Mouse (Mus musculus) erythroid progenitor cell, adult 5-6 weeks (primary cell): ENCODE results near the gene Lrrc51. TPM values are rescaled to one million over a fixed set of nuclear protein-coding genes. Genes with fewer than 3 reads are reported as not detected.

ENCODE experiments used
- ATAC-seq: replicated peaks from 2 replicates; pipeline ENCODE4 v1.8.0; 2016; ENCODE audit warnings: moderate number of reproducible peaks, mild to moderate bottlenecking, moderate TSS enrichment, inconsistent platforms; ENCODE audit not compliant: poor library complexity, low FRiP score, severe bottlenecking
- total RNA-seq, 2 experiments: library from RNA; stranded (forward) in 1 of 2; stranded (reverse) in 1 of 2; fragments of 150-400 nt in 1 of 2; fragments of 186-747, 209-891 nt in 1 of 2; gene quantifications; 2 replicates each; pipeline versions ENCODE4 v1.2.3 to v1.2.4; 2015 to 2017; ENCODE audit warnings: low replicate concordance in 2 of 2

Lrrc51 gene
- 6.1 TPM in 1 of 2 replicates, not detected in the other for total RNA-seq (2015; ENCODE audit: low replicate concordance)
- 4.6 TPM in 1 of 2 replicates, not detected in the other for total RNA-seq (2017; ENCODE audit: low replicate concordance)

- peak; percentile 96 for ATAC-seq
Measured at GRCm38 (mm10) chr7:101933751-101934240, at the start of gene Lrrc51, which contains the start of gene Numa1. Lrrc51 (minus strand) TSS chr7:101933895. Numa1 (plus strand) TSS chr7:101934111.

- 0 out of 2 replicates have a peak, but pooled peaks have one; percentile 12 for ATAC-seq
Measured at GRCm38 (mm10) chr7:101982735-101983134, 49.0 kb upstream of the Lrrc51 start.

- no peak for ATAC-seq
Measured at GRCm38 (mm10) chr7:101974505-101974904, 40.8 kb upstream of the Lrrc51 start.

- ATAC-seq = no peak
Measured at GRCm38 (mm10) chr7:101973730-101974129, 40.0 kb upstream of the Lrrc51 start.

GRCm38 (mm10) chr7:101971721-101972120, 38.0 kb upstream of the Lrrc51 start:
- ATAC-seq = no peak

GRCm38 (mm10) chr7:101970821-101971461, 37.2 kb upstream of the Lrrc51 start:
- 0 out of 2 replicates have a peak, but pooled peaks have one; percentile 33 for ATAC-seq

- peak; percentile 53 for ATAC-seq
Measured at GRCm38 (mm10) chr7:101970429-101970775, 36.7 kb upstream of the Lrrc51 start.

- ATAC-seq = peak; percentile 60
Measured at GRCm38 (mm10) chr7:101969694-101970428, 36.2 kb upstream of the Lrrc51 start.

- no peak for ATAC-seq
Measured at GRCm38 (mm10) chr7:101968751-101969150, 35.1 kb upstream of the Lrrc51 start.

GRCm38 (mm10) chr7:101967256-101967655, 33.6 kb upstream of the Lrrc51 start:
- ATAC-seq = no peak

GRCm38 (mm10) chr7:101965606-101966005, 31.9 kb upstream of the Lrrc51 start:
- peak; percentile 69; the same call in 1 of the 2 replicates for ATAC-seq

GRCm38 (mm10) chr7:101964551-101964950, 30.9 kb upstream of the Lrrc51 start:
- ATAC-seq = no peak

GRCm38 (mm10) chr7:101963621-101964020, 29.9 kb upstream of the Lrrc51 start:
- ATAC-seq = no peak

- ATAC-seq = no peak
Measured at GRCm38 (mm10) chr7:101962829-101963228, 29.1 kb upstream of the Lrrc51 start.

GRCm38 (mm10) chr7:101956911-101957310, 23.2 kb upstream of the Lrrc51 start:
- no peak for ATAC-seq

GRCm38 (mm10) chr7:101956481-101956880, 22.8 kb upstream of the Lrrc51 start:
- ATAC-seq = no peak

GRCm38 (mm10) chr7:101955862-101956261, 22.2 kb upstream of the Lrrc51 start:
- 0 out of 2 replicates have a peak, but pooled peaks have one; percentile 46 for ATAC-seq

- ATAC-seq = no peak
Measured at GRCm38 (mm10) chr7:101955276-101955675, 21.6 kb upstream of the Lrrc51 start.

GRCm38 (mm10) chr7:101954163-101954562, 20.5 kb upstream of the Lrrc51 start:
- no peak for ATAC-seq

GRCm38 (mm10) chr7:101952098-101952497, 18.4 kb upstream of the Lrrc51 start:
- no peak for ATAC-seq

- no peak for ATAC-seq
Measured at GRCm38 (mm10) chr7:101951648-101952047, 18.0 kb upstream of the Lrrc51 start.
